Mouse (Mus musculus): ENCODE results near the gene Zfp367.
A peak's percentile ranks its signal among the peaks of the same experiment; 100 is the strongest.

Gene Zfp367

GRCm38 (mm10) chr13:64153751-64154267 is 807 bp upstream of the Zfp367 start:
- DNase-seq, result no peak

DNA sequence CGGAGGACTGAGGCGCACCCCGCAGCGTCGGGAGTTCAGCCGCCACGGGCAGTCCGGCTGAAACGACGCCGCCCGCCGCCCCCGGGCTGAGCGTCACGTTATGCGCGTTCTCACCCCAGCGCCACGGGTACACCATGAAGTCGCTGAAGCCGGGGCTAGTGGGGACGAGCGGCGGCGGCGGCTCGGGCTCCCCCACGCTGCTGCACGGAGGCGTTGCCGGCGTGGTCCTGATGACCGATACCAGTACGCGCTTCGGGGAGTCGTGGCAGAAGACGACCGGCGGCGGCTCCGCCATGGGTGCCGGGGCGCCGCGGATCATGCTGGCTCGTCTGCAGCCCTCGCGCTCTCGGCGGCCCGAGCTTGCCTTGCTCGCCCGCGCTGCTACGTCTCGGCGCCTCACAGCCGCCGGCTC is 325 bp downstream of the Zfp367 start:
- DNase-seq, result peak; percentile 52

DNA sequence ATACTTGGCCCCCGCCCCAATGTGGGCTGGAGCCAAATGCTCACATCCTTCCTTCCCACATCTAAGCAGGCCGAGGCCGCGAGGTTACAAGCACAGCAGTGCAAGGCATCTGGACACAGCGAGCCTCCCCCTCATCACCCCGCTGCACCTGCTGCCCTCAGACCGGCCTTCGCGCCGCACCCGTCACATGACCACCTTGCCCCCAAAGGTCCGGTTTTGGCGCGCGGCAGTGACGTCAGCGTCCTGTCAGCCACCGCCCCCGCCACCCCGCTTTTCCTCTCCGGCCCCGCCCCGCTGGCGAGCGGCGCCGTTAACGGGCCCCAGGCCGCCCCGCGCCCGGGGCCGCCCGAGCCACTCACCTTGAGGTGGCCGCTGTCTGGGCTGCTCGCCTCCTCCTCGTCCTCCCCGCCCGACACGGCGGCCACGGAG is 747 bp downstream of the Zfp367 start:
- peak; percentile 77 for DNase-seq

DNA sequence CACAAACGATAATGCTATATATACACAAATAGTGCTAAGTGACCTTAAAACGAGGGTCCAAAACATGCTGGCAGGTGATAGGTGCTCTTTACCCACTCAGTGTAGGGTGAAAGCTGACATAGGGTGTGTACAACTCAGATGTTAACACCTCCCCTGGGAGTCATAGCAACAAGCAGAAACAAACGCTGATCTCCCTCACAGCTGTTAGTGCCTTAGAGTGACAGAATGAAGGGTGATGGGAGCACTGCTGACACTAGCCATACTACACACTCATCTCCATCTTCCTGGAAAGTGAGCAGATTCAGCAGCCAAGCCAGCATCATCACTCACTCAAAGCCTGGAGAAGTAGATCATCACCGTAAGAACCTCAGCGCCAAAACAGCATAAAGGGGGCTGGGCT is 2.9 kb downstream of the Zfp367 start:
- DNase-seq, result no peak

DNA sequence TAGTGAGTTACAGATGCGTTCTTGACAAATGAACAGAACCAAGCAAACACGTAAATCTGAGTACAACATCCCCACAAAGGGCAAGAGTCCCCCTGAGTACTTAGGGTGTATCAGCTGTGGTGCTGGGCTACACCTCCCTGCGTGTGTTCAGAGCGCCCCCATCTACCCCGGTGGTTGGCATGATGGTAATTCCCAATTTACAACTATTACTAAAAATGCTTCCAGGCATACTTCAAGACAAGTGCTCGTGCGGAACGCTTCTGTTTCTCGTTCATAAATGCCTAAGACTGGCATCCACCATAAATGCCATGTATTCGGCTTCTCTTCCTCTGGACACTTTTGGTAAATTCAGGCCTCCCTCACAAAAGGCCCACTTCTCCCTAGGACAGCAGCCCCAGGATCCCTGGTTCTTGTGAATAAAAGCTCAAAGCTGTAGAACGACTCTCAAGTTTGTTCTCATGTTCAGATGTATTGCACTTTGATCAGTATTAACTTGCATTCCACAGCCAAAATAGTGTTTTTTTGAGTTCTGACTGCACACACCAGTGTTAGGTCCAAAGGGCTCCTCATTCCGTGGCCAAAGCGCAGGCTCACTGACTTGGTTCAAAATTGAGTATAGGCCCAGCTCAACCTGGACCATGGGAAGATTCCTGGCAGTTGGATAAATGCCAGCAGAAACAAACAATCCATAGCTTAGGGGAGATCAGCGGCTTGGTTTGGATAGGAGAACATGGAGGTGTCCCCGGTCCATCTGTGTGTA is 23.2 kb downstream of the Zfp367 start:
- peak; percentile 12 for DNase-seq

GRCm38 (mm10) chr13:64128858-64129615 is 24.0 kb downstream of the Zfp367 start, which contains the start of gene Slc35d2:
TSS of gene Slc35d2 (minus strand) at chr13:64129368.
- peak; percentile 6 for DNase-seq

GRCm38 (mm10) chr13:64126316-64126715 is 26.7 kb downstream of the Zfp367 start:
- DNase-seq, result no peak

DNA sequence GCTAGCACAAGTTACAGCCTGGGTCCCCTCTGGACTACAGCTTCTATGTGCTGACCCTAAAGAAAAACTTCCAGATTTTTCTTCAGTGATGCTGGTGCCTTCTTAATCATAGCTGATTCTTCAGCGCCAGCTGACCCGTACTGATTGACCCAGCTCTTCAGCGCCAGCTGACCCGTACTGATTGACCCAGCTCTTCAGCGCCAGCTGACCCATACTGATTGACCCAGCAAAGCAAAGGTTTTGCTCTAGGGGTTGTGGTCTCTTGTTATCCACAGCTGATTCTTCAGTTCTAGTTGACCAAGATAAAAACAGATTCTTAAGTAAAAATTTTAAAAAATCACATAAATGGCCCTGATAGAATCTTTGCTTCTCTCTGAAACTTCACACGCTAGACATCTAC is 28.1 kb downstream of the Zfp367 start:
- no peak for DNase-seq

DNA sequence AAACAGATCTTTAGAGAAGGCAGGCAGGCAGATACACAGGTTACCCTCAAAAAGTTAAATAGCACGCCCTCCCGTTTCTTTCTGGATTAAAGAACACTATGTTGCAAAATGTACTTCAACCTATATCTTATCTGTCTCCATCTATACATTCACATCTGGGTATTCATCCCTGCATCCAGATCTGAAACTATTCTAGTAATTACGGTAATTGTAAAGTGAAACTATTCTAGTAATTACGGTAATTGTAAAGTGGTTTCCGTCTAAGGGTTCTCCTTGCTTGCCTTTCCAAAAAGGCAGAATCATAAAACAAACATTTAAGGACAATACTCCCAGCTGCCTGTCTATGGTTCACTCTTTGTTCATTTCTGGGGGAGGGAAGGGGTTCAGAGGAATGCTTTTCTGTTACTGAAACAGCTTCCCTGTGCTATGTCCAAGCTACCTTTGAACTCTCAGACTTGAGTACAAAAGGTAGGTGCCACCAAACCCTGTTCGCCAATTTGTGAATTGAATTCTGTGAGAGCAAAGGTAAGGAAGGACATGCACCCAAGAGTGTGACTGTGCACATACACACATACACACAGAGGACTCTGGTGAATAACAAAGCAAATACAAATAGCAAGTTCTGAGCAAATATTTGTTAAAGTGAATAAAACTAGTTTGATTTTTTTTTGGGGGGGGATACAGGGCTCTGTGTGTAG is 29.4 kb downstream of the Zfp367 start:
- DNase-seq, result no peak

DNA sequence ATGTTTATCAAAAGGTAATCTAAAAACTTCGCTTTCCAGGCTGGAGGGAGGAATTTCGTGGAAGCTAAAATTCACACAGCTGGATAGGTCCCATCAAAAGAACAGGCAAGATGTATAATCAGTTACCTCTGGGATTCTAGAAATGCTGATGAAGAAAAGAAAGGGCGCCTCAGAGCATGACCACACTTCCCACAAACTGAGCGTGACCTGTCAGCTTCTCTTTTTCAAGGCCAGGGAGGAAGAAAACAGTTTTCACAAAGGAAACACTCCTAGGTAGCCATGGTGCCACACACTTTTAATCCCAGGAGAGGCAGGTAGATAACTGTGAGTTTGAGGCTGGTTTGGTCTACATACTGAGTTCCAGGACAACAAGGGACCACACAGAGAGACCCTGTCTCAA is 32.2 kb downstream of the Zfp367 start:
- DNase-seq, result no peak

- DNase-seq, result no peak
Observed at GRCm38 (mm10) chr13:64117442-64117841, 35.6 kb downstream of the Zfp367 start.

GRCm38 (mm10) chr13:64110421-64110820 is 42.6 kb downstream of the Zfp367 start:
- DNase-seq, result no peak

DNA sequence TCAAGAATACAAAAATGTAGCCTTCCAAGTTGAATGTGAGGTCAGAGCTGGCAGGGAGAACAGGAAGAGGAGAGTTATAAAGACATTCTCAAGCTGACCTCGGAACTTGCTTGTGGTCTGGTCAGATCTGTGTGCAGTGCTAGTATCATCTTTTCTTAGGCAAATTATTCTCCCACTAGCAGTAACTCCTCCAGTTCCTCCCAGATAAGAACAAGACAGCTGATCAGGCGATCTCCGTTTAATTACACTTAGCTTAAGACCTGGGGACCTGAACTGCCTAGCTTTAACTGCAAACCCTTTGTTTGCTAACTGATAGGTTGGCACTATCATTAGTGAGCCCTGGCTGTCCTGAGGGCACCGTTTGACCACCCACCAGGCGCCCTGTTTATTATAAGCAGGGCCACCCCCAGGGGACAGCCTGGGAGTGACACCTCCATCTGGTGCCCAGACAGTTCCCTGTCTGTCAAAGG is 44.6 kb downstream of the Zfp367 start:
- DNase-seq, result no peak

DNA sequence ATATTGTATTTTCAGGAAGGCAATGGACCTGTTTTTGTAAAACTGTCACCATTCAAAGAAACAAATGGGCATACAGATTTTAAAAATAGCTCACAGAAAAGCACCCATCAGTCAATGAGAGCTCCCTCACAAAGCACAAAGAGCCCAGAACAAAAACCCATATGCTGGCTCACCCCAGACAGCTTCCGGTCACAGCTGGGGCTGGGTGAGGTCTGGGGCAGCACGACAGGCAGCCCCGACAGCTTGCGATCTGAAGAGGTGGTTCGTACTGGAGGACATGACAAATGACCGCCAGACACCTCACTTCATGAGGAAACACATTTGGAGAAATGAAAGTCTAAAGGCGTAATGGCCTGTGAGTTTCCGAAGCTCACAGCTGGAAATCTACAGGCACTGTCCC is 45.5 kb downstream of the Zfp367 start:
- DNase-seq, result no peak

GRCm38 (mm10) chr13:64107105-64107504 is 45.9 kb downstream of the Zfp367 start:
- DNase-seq, result no peak

DNA sequence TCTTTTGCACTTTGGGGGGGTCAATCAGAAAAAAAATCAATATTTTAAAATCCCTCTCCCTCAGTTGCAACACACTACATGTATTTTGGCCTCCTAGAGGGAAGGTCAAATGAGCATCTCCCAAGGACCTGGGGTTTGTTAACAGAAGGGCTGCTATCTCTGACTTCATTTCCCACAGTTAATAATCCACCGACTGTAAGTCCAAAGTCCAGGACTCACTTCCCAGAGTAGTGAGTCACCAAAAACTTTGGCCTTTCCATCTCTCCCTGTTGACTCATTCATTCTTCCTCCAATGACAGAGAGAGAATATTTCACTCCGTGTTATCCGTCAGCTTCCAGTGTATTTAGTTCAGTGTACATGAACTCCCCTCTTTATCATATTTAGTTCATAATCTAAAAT is 47.3 kb downstream of the Zfp367 start:
- no peak for DNase-seq

- DNase-seq, result no peak
Observed at GRCm38 (mm10) chr13:64100186-64100585, 52.8 kb downstream of the Zfp367 start.

- DNase-seq, result no peak
Observed at GRCm38 (mm10) chr13:64098992-64099391, 54.0 kb downstream of the Zfp367 start.

DNA sequence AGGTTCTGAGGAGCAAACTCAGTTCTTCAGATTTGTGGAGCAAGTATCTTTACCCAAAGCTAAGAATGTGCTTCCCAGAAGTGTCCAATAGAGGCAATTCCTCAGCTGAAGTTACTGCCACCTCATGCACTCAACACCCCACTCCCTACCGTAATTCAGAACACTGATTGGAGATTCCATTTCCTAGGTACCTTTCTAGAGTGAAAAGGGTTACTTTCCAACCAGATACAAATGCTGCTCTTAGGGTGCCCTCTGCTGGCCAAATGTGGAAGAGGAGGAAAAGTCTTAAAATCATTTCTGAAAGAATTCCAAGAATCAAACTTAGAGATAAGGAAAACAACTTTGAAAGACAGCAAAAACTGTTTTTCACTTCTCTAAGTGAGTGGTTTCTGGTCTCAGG is 59.7 kb downstream of the Zfp367 start:
- DNase-seq, result peak; percentile 57

DNA sequence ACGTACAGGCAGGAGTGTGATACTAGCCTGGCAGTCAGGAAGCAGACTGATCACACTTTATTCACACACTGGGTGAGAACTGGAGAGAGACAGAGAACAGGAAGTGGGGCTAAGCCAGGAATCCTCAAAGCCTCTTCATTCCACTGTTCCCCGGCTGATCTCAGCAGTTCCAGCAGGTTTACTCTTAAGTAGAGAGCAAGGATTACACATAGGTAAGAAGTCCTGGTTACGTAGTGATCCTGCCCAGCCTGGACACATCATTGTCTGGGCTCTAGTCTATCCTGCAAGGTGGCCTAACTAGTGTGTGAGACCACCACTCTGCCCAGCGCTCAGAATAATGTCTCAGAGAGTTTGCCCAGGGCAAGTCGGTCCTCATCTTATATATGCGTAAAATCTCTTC is 60.2 kb downstream of the Zfp367 start:
- no peak for DNase-seq

- DNase-seq, result no peak
Observed at GRCm38 (mm10) chr13:64092141-64092540, 60.9 kb downstream of the Zfp367 start.

GRCm38 (mm10) chr13:64091006-64091405 is 62.0 kb downstream of the Zfp367 start:
- no peak for DNase-seq

GRCm38 (mm10) chr13:64090278-64090677 is 62.7 kb downstream of the Zfp367 start:
- no peak for DNase-seq

Data from right cerebral cortex, adult 18-20 months (tissue).